Mouse (Mus musculus): ENCODE data around the gene Noc4l. TPM values are rescaled to one million over a fixed set of nuclear protein-coding genes. Genes with fewer than 3 reads are reported as not detected.

Noc4l gene
- total RNA-seq (2021) = 10 to 100 TPM; 11.8 to 12.3 TPM

- intact Hi-C loops (cut with DNase I) = loop anchor here (10.0 kb wide), 1 partner anchor 602 kb away; no protein-coding TSS in a partner anchor
- peak; percentile 82 for DNase-seq (ENCODE audit: low spot score)
Observed at GRCm38 (mm10) chr5:110652719-110653648, at the start of gene Noc4l, which contains the start of gene Ddx51. Noc4l (minus strand) TSS chr5:110653417. Ddx51 (plus strand) TSS chr5:110653451.

- intact Hi-C loops (cut with DNase I) = no loop called here
Observed at GRCm38 (mm10) chr5:110698617-110699016, 45.4 kb upstream of the Noc4l start.

GRCm38 (mm10) chr5:110682041-110682440, 28.8 kb upstream of the Noc4l start:
- intact Hi-C loops (cut with DNase I) = no loop called here
- no peak for DNase-seq (ENCODE audit: low spot score)

More at GRCm38 (mm10) chr5:110698617-110699016, 45.4 kb upstream of the Noc4l start:
- no peak for DNase-seq (ENCODE audit: low spot score)

DNA sequence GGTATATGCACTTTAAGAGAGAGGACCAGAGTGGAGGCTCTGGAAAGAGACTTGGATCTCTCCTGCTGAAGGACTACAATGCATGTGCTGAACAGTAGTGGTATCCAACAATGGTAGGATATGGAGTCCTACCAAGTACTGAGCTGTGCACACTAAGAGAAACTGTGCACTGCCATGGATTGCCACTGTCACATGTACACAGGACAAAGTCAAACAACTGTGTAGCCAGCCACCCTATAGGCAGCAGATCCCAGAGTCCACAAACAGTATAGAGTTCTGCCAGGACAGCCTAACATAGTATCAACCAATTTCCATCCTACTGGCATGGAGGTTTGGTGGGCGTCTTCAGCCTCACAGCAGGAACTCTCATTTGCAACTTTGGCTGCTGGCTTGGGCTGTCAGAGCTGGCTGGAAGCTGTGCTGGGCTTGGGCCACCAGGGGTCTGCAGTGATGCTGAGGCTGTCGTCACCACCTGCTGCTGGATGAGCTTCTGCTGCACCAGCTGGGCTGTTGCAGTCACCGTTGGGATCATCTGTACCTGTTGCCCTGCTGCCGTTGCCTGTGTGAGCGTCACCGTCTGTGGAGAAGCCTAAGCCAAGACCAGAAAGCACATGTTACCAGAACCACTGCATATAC, 12.4 kb upstream of the Noc4l start:
- intact Hi-C loops (cut with DNase I) = no loop called here
- no peak for DNase-seq (ENCODE audit: low spot score)

GRCm38 (mm10) chr5:110664750-110665269, 11.6 kb upstream of the Noc4l start:
- DNase-seq (ENCODE audit: low spot score) = no peak
- intact Hi-C loops (cut with DNase I) = no loop called here

DNA sequence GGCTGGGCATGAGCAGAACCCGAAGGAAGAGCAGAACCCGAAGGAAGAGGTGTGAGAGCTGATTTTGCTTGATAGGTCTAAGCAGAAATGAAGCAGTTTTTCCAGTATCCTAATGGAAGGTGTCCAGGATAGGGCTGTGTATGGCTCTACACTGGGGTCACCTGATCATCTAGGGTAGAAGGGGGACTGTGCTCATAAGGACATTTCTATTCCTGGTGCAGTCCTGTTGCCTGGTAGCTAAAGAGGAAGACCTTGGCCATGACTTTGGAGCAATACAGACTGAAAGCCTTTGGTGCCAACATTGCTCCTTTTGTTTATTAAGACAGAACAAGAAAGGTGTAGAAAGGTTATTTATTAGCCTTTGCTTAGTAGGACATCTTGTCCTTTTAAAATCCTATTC, 10.8 kb upstream of the Noc4l start:
- intact Hi-C loops (cut with DNase I) = no loop called here
- DNase-seq (ENCODE audit: low spot score) = no peak

DNA sequence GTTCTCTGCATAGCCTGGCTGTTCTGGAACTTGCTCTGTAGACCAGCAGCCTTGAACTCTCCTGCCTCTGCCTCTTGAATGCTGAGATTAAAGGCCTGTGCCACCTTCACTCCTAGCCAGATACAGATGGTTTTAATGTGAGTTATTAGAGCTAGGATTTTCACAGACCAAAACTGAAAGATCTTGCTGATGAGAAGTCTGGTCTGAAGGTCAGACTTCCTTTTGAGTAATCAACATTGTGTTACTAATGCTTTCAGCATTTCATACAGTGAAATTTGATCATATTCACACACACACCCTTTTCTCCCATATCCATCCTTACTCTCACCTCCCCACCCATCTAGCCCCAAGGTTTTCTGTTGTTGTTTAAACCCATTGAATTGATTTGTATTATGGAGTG, 6.5 kb upstream of the Noc4l start:
- intact Hi-C loops (cut with DNase I) = loop anchor here (10.0 kb wide), 1 partner anchor 595 kb away; no protein-coding TSS in a partner anchor
- DNase-seq (ENCODE audit: low spot score) = no peak

DNA sequence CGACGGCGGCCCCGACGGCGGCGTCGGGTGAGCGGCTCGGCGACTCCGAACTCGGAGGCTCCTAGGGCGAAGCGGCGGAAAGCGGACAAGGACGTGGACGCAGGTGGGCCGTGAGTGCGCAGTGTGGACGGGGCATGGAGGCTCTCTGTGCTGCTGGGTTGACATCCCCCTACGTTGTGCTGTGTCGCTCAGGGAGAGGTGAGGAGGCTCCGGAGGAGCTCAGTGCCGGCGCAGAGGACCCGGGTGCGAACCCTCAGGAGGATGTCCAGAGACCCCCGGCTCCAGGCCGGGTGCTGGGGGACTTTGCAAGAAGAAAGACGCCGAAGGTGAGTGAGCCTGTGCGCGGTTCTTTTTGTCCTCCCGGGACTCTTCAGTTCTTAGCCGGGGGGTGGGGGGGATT, 469 bp upstream of the Noc4l start:
- intact Hi-C loops (cut with DNase I) = loop anchor here (10.0 kb wide), 1 partner anchor 601 kb away; no protein-coding TSS in a partner anchor
- no peak for DNase-seq (ENCODE audit: low spot score)

GRCm38 (mm10) chr5:110646377-110646776, 6.8 kb downstream of the Noc4l start:
- intact Hi-C loops (cut with DNase I) = no loop called here
- DNase-seq (ENCODE audit: low spot score) = no peak

DNA sequence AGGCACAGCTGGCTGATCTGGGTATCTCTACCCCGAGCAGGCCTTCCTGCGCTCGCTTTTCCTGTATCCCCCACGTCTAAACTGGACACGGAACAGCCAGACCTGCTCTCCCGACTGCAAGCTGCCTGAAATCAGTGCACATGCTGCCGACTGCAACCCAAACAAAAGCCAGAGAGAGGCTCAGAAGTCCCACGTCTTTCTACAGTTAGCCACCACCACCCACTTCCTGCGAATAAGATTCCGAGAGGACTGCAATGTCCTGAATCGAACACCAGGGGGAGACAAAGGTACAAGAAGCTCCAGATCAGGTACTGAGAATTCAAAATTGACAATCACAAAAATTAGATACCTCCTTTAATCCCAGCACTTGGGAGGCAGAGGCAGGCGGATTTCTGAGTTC, 13.8 kb downstream of the Noc4l start:
- intact Hi-C loops (cut with DNase I) = loop anchor here (5.0 kb wide), 2 partner anchors 262 to 283 kb away; no protein-coding TSS in a partner anchor
- peak; percentile 21 for DNase-seq (ENCODE audit: low spot score)

- no peak for DNase-seq (ENCODE audit: low spot score)
- intact Hi-C loops (cut with DNase I) = loop anchor here (5.0 kb wide), 2 partner anchors 261 to 284 kb away; no protein-coding TSS in a partner anchor
Observed at GRCm38 (mm10) chr5:110638306-110639074, 14.7 kb downstream of the Noc4l start.

DNA sequence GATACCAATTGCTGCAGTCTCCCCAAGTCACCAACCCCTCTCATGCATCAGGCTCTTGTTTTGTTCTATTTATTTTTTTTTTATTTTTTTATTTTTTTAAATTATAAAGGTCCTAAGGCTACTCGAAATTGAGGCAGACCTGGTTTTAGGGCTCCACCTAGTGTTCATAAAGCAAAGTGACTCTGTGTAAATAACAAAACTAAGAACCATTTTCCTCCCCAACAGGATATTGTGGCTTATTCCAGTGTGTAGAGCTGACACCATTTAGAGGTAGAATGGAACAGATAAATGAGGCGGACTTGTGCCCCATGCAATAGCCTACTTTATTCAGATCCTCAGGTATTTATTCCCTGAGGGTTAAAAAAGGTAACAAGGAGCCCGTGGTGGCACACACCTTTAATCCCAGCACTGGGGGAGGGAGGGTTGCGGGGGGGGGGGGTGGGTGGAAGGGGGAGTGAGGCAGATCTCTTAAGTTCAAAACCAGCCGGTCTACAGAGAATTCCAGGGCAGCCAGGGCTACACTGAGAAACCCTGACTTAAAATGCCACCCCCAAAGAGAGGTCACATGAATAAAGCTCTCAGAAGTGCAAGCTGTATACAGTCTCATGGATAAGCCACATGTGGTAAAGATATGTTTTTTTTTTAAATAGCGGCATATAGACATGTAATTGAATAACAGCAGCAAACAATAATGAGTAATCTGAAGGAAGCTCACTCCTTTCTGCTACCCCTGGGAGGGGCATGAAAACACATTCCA, 17.1 kb downstream of the Noc4l start:
- intact Hi-C loops (cut with DNase I) = loop anchor here (1.0 to 5.0 kb wide), 4 partner anchors 143 to 286 kb away; no protein-coding TSS in a partner anchor
- no peak for DNase-seq (ENCODE audit: low spot score)

DNA sequence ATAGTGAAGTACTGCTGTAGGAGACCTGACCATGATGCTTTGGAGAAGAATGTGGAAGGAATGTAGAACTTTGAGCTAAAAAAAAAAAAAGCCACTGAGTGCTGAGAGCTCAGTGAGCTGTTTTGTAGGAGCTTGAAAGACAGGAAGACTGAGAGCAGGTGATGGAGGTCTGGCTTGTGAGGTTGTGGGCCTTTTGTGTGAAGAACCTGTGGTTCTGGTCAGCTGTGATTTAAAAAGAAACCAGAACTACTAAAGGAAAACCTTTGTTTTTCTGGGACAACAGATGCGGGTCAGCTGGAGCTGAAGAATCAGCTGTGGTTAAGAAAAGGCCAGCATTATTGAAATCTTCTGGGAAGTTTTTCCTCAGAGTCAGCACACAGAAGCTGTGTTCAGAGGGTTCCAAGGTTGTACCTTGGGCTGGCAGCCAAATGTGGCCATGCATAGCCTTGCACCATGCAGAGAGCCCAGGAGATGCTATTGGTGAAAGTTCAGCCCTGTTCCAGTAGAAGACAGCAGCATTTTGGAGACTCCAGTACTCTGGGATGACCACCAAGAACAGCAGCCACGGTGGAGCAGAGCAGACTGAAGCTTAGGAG, 23.6 kb downstream of the Noc4l start:
- no peak for DNase-seq (ENCODE audit: low spot score)
- intact Hi-C loops (cut with DNase I) = no loop called here

- no peak for DNase-seq (ENCODE audit: low spot score)
- intact Hi-C loops (cut with DNase I) = no loop called here
Observed at GRCm38 (mm10) chr5:110628156-110628555, 25.1 kb downstream of the Noc4l start.

GRCm38 (mm10) chr5:110627351-110627750, 25.9 kb downstream of the Noc4l start:
- no peak for DNase-seq (ENCODE audit: low spot score)
- intact Hi-C loops (cut with DNase I) = no loop called here

GRCm38 (mm10) chr5:110624319-110624718, 28.9 kb downstream of the Noc4l start:
- DNase-seq (ENCODE audit: low spot score) = no peak
- intact Hi-C loops (cut with DNase I) = no loop called here

GRCm38 (mm10) chr5:110619226-110619625, 34.0 kb downstream of the Noc4l start:
- intact Hi-C loops (cut with DNase I) = no loop called here

GRCm38 (mm10) chr5:110611435-110612158, 41.6 kb downstream of the Noc4l start:
- intact Hi-C loops (cut with DNase I) = no loop called here
- DNase-seq (ENCODE audit: low spot score) = no peak

More at GRCm38 (mm10) chr5:110619226-110619625, 34.0 kb downstream of the Noc4l start:
- DNase-seq (ENCODE audit: low spot score) = no peak
